Mouse (Mus musculus) neural tube, embryonic 11.5 days (tissue): ENCODE results near the gene Prim1. TPM values are rescaled to one million over a fixed set of nuclear protein-coding genes. Genes with fewer than 3 reads are reported as not detected.

Experiments used
- ATAC-seq: fragments of 200-750 bp; cut with Nextera tagmentation; 2 replicates; pipeline ENCODE4 v1.8.0; 2017; ENCODE audit warnings: moderate number of reproducible peaks, mild to moderate bottlenecking, moderate TSS enrichment, moderate library complexity; ENCODE audit not compliant: insufficient read depth, low FRiP score, low TSS enrichment
- DNase-seq: peaks from one replicate; pipeline ENCODE4 v3.0.0-alpha.2; 2015; ENCODE audit warnings: low spot score
- H3K27ac ChIP-seq: fragments of 300-500 bp; sonication (generic); 2 replicates; pipeline ENCODE4 v1.5.1; 2014; ENCODE audit warnings: low read depth, mild to moderate bottlenecking, low read length
- H3K27me3 ChIP-seq: fragments of 300-500 bp; sonication (generic); 2 replicates; pipeline ENCODE4 v1.6.1; 2014; ENCODE audit warnings: mild to moderate bottlenecking, low read length, mixed read lengths; ENCODE audit not compliant: control insufficient read depth, insufficient read depth
- H3K36me3 ChIP-seq: fragments of 300-500 bp; sonication (generic); 2 replicates; pipeline ENCODE4 v1.6.1; 2014; ENCODE audit warnings: mild to moderate bottlenecking, low read length, moderate library complexity, mixed read lengths; ENCODE audit not compliant: control insufficient read depth, insufficient read depth
- H3K4me1 ChIP-seq: fragments of 300-500 bp; sonication (generic); 2 replicates; pipeline ENCODE4 v1.6.1; 2014; ENCODE audit warnings: low read length, mixed read lengths; ENCODE audit not compliant: control insufficient read depth, insufficient read depth
- H3K4me2 ChIP-seq: fragments of 300-500 bp; sonication (generic); 2 replicates; pipeline ENCODE4 v1.6.1; 2014; ENCODE audit warnings: low read depth, mild to moderate bottlenecking, moderate library complexity
- H3K4me3 ChIP-seq: fragments of 300-500 bp; sonication (generic); 2 replicates; pipeline ENCODE4 v1.5.1; 2014; ENCODE audit warnings: low read depth, low read length
- H3K9ac ChIP-seq: fragments of 300-500 bp; sonication (generic); 2 replicates; pipeline ENCODE4 v1.6.1; 2014; ENCODE audit warnings: mild to moderate bottlenecking, low read length
- H3K9me3 ChIP-seq: fragments of 300-500 bp; sonication (generic); 2 replicates; pipeline ENCODE4 v1.6.1; 2016; ENCODE audit warnings: low read length; ENCODE audit not compliant: control insufficient read depth
- WGBS: fragments of 180-500 bp; shearing (Covaris S2); extraction: QIAGEN DNeasy Blood & Tissue Kit; methylation state at CpG from one replicate; pipeline ENCODE4 v1.1.7; 2014; 5-methylcytosine and 5-hydroxymethylcytosine counted together
- polyA plus RNA-seq: library from polyadenylated mRNA; unstranded; fragments of >200 nt; fragmentation: Nextera tagmentation; extraction: Ambion mirVana; gene quantifications from 2 replicates; pipeline ENCODE4 v1.2.1, GENCODE M21; 2014

Prim1 gene
- polyA plus RNA-seq, 1 experiment from 2014 or later: 91.4 TPM

GRCm38 (mm10) chr10:128023496-128023895, 8.5 kb downstream of the Prim1 start:
- Histone ChIP-seq H3K36me3 (peaks cover 16% of the 10 kb centered on the region), H3K27ac (no peak overlapping the region), H3K4me2 (no peak overlapping the region), H3K9ac (no peak overlapping the region), H3K4me3 (no peak overlapping the region), H3K27me3 (no peaks in the 10 kb centered on the region), H3K4me1 (no peaks in the 10 kb centered on the region), H3K9me3 (no peaks in the 10 kb centered on the region)
- DNase-seq: no peak
- 97% methylated on average over 10 of the region's 10 CpGs for WGBS
- ATAC-seq: no peak

GRCm38 (mm10) chr10:128029931-128030330, 15.0 kb downstream of the Prim1 start:
- Histone ChIP-seq H3K27ac (no peak overlapping the region), H3K4me1 (0 out of 2 replicates have a peak, but pooled peaks cover 4% of the 10 kb centered on the region), H3K4me3 (no peak overlapping the region), H3K4me2 (no peak overlapping the region), H3K9ac (no peak overlapping the region), H3K9me3 (no peaks in the 10 kb centered on the region), H3K36me3 (no peaks in the 10 kb centered on the region), H3K27me3 (no peaks in the 10 kb centered on the region)
- DNase-seq: no peak
- 95% methylated on average over 7 of the region's 7 CpGs for WGBS
- no peak for ATAC-seq

GRCm38 (mm10) chr10:128030860-128031259, 15.9 kb downstream of the Prim1 start:
- no peak overlapping the region for H3K4me3 ChIP-seq
- no peak for ATAC-seq
- H3K27me3 ChIP-seq: no peaks in the 10 kb centered on the region
- H3K36me3 ChIP-seq: no peaks in the 10 kb centered on the region
- 88% methylated on average over 2 of the region's 2 CpGs for WGBS
- no peak overlapping the region for H3K4me2 ChIP-seq
- 0 out of 2 replicates have a peak, but pooled peaks cover 4% of the 10 kb centered on the region for H3K4me1 ChIP-seq
- no peak overlapping the region for H3K27ac ChIP-seq
- no peaks in the 10 kb centered on the region for H3K9me3 ChIP-seq
- DNase-seq: no peak
- H3K9ac ChIP-seq: no peak overlapping the region

- ATAC-seq (no peak), DNase-seq (peak; percentile 14)
- Histone ChIP-seq H3K4me1 (peaks cover 13% of the 10 kb centered on the region; the same call in 1 of the 2 replicates), H3K9ac (peak overlapping the region; percentile 99), H3K9me3 (no peaks in the 10 kb centered on the region), H3K27ac (no peak overlapping the region), H3K4me3 (peak overlapping the region; percentile 98), H3K27me3 (no peaks in the 10 kb centered on the region), H3K36me3 (peaks cover 16% of the 10 kb centered on the region), H3K4me2 (peak overlapping the region; percentile 81)
- 8% methylated on average over 10 of the region's 10 CpGs for WGBS
These were observed 21.9 kb downstream of the Prim1 start for GRCm38 (mm10) chr10:128036746-128037425.

- no peak overlapping the region for H3K4me3 ChIP-seq
- 80% methylated on average over 3 of the region's 3 CpGs for WGBS
These were observed 23.0 kb downstream of the Prim1 start for GRCm38 (mm10) chr10:128037921-128038320.

GRCm38 (mm10) chr10:128039167-128039566, 24.2 kb downstream of the Prim1 start:
- H3K36me3 ChIP-seq: peaks cover 18% of the 10 kb centered on the region
- H3K9me3 ChIP-seq: no peaks in the 10 kb centered on the region
- 52% methylated on average over 5 of the region's 5 CpGs for WGBS
- no peak overlapping the region for H3K4me3 ChIP-seq
- no peak overlapping the region for H3K9ac ChIP-seq
- H3K27me3 ChIP-seq: no peaks in the 10 kb centered on the region
- H3K4me2 ChIP-seq: no peak overlapping the region
- DNase-seq (no peak), ATAC-seq (no peak)
- no peak overlapping the region for H3K27ac ChIP-seq
- H3K4me1 ChIP-seq: peaks cover 13% of the 10 kb centered on the region; the same call in 1 of the 2 replicates

More at GRCm38 (mm10) chr10:128037921-128038320, 23.0 kb downstream of the Prim1 start:
- DNase-seq (no peak), ATAC-seq (no peak)
- H3K27ac ChIP-seq: no peak overlapping the region
- H3K27me3 ChIP-seq: no peaks in the 10 kb centered on the region
- no peaks in the 10 kb centered on the region for H3K9me3 ChIP-seq
- peaks cover 13% of the 10 kb centered on the region; the same call in 1 of the 2 replicates for H3K4me1 ChIP-seq
- peaks cover 16% of the 10 kb centered on the region for H3K36me3 ChIP-seq
- no peak overlapping the region for H3K4me2 ChIP-seq
- H3K9ac ChIP-seq: no peak overlapping the region

- Histone ChIP-seq H3K4me1 (peaks cover 10% of the 10 kb centered on the region; the same call in 1 of the 2 replicates), H3K4me2 (no peak overlapping the region), H3K4me3 (no peak overlapping the region), H3K9me3 (no peaks in the 10 kb centered on the region), H3K9ac (no peak overlapping the region), H3K27ac (no peak overlapping the region), H3K36me3 (peaks cover 22% of the 10 kb centered on the region), H3K27me3 (no peaks in the 10 kb centered on the region)
- DNase-seq: no peak
- WGBS: 75% methylated on average over 3 of the region's 3 CpGs
- no peak for ATAC-seq
These were observed 24.9 kb downstream of the Prim1 start for GRCm38 (mm10) chr10:128039858-128040257.

- no peak for DNase-seq
- Histone ChIP-seq H3K4me2 (no peak overlapping the region), H3K27ac (no peak overlapping the region), H3K9me3 (no peaks in the 10 kb centered on the region), H3K4me1 (peaks cover 10% of the 10 kb centered on the region; the same call in 1 of the 2 replicates), H3K36me3 (peaks cover 23% of the 10 kb centered on the region), H3K27me3 (no peaks in the 10 kb centered on the region), H3K9ac (no peak overlapping the region), H3K4me3 (no peak overlapping the region)
- no peak for ATAC-seq
- WGBS: 93% methylated on average over 5 of the region's 5 CpGs
These were observed 25.3 kb downstream of the Prim1 start for GRCm38 (mm10) chr10:128040293-128040692.

GRCm38 (mm10) chr10:128041636-128042035, 26.7 kb downstream of the Prim1 start:
- H3K27ac ChIP-seq: no peak overlapping the region
- ATAC-seq (no peak), DNase-seq (no peak)
- 73% methylated on average over 4 of the region's 4 CpGs for WGBS
- no peak overlapping the region for H3K4me3 ChIP-seq
- H3K4me2 ChIP-seq: no peak overlapping the region
- H3K9me3 ChIP-seq: no peaks in the 10 kb centered on the region
- H3K27me3 ChIP-seq: no peaks in the 10 kb centered on the region
- no peak overlapping the region for H3K9ac ChIP-seq
- H3K36me3 ChIP-seq: peaks cover 26% of the 10 kb centered on the region
- H3K4me1 ChIP-seq: peaks cover 10% of the 10 kb centered on the region; the same call in 1 of the 2 replicates
